Mouse (Mus musculus): ENCODE measurements around the gene Plekhf1.

The Plekhf1 gene

GRCm38 (mm10) chr7:38188281-38189075 is 39.3 kb downstream of the Plekhf1 start:
- DNase-seq (ENCODE audit: low read depth, low spot score), result no peak

- no peak for DNase-seq (ENCODE audit: low read depth, low spot score)
These were observed 40.0 kb downstream of the Plekhf1 start for GRCm38 (mm10) chr7:38187796-38188195.

DNA sequence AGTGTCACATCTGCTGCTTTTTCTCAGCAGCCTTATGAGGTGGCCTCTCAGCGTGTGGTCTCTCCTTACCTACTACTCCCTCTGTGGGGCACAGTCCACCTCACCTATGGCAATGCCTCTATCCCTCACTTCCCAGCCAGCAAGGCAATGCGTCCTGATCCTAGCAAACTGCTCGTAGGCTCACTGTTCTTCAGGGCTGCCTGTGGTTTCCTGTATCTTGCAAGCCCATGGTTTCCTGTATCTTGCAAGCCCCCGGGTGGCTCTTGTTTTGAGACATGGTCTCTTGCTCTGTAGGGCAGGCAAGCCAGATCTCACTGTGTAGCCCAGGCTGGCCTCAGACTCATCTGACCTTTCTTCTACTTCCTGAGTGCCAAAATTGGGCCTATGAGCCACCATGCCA is 41.0 kb downstream of the Plekhf1 start:
- DNase-seq (ENCODE audit: low read depth, low spot score), result no peak

DNA sequence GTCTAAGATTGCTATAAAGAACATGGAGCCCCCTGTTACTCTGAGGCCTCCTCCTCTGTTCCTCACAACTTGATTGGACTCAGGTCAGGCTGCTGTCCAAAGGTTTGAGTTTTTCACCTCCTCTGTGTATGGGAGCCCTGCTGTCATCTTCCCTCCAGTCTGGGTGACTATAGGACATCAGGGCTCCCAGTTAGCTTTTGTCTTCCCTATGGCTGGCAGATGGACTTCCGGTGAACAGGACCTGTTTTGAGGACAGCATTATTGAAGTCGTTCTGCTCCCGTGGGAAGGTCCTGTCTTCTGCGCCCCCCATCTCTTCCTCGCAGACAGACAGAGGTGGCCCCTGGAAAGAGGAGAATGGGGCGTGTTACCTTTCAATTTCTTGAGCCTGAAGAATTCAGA is 43.0 kb downstream of the Plekhf1 start:
- no peak for DNase-seq (ENCODE audit: low read depth, low spot score)

GRCm38 (mm10) chr7:38184418-38184745 is 43.4 kb downstream of the Plekhf1 start:
- DNase-seq (ENCODE audit: low read depth, low spot score), result no peak

- DNase-seq (ENCODE audit: low read depth, low spot score), result peak; percentile 89
These were observed 44.0 kb downstream of the Plekhf1 start for GRCm38 (mm10) chr7:38183709-38184417.

- DNase-seq (ENCODE audit: low read depth, low spot score), result no peak
These were observed 44.7 kb downstream of the Plekhf1 start, which contains the start of gene 1600014C10Rik for GRCm38 (mm10) chr7:38182962-38183687. TSS of gene 1600014C10Rik (plus strand) at chr7:38183217.

GRCm38 (mm10) chr7:38182596-38182961 is 45.2 kb downstream of the Plekhf1 start:
- DNase-seq (ENCODE audit: low read depth, low spot score), result peak; percentile 87

GRCm38 (mm10) chr7:38181366-38181765 is 46.5 kb downstream of the Plekhf1 start:
- no peak for DNase-seq (ENCODE audit: low read depth, low spot score)

DNA sequence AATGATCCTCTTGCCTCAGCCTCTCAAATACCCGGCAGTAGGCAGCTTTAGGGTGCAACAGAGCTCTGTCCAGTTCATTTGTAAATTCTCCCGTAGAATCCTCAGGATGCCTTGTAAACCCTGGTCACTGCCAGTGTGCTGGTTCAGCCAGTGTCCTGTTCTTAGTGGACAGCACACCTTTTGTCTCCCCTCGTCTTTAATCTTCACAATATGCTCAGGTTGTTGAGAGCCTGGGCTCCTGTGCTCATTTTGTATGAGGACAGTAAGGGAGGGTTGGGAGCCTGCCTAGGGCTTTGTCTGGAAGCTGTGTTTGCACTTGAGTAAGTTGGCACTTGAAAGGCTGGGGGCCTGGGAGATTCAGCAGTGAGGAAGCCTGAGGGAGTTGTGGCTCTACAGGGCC is 47.9 kb downstream of the Plekhf1 start:
- DNase-seq (ENCODE audit: low read depth, low spot score), result no peak

- no peak for DNase-seq (ENCODE audit: low read depth, low spot score)
These were observed 51.8 kb downstream of the Plekhf1 start for GRCm38 (mm10) chr7:38176056-38176455.

DNA sequence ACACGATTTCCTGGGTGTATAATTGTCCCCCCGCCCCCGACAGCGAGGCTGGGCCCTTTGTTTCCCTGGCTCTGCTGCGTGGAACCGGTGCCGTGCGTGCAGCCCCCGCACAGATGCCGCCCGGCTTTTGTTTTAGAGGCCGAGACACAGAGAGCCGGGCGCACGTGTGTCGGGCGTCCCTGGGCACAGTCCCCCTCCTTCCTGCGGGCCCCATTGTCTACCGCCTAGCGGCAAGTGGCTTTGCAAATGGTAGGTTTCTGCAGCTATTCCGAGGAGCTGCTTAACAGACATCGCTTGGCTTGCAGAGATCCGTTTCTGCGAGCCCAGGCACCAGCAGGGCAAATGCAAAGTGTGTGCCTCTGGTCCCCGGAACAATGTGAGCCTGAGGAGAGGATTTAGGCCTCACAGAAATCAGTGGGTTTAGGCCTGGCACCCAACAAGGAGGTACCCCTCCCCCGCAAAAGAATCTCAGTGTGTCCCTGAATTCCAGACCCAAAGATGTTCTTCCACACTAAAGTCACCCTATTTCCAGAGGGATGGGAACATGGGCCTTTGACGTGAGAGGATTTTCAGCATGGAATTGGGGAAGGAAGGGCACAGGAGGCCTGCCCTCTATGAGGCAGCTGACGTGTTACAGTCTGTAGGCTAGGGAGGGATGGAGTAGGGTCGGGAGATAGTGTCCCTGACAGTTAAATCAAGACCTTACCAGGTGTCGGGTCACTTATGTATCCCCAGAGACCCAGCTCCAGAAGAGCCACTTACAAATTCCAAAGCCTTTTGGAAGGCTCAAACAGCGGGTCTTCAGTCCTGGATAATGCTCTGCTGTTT is 53.3 kb downstream of the Plekhf1 start:
- no peak for DNase-seq (ENCODE audit: low read depth, low spot score)

GRCm38 (mm10) chr7:38173871-38174270 is 53.9 kb downstream of the Plekhf1 start:
- no peak for DNase-seq (ENCODE audit: low read depth, low spot score)

DNA sequence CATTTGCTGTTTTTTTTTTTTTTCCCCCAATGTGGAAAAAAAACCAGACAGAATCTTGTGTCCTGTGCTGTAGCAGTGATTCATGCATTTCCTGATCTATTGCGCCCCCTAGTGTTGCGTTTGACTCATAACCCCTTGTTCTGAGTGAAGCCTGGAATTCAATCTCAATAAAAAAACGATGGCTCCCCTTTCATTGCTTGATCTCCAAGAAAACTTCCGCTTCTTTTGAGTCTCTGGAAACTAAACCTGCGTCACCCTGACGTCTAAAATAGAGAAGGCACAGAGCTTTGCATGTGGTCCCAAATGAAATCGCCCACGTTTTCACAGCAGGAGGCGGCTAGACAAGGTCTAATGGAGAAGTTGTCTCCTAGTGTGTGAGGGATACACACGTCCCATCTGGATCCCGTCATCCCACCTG is 60.1 kb downstream of the Plekhf1 start:
- DNase-seq (ENCODE audit: low read depth, low spot score), result peak; percentile 80

Data from mesoderm, embryonic 11.5 days (tissue).